Mouse (Mus musculus) embryonic facial prominence, embryonic 15.5 days (tissue): ENCODE measurements at regions not wholly inside any gene's neighbourhood (a gene's known extent, or its start where the extent isn't known, plus 50 kb on each side); places are given as distances from the start of the nearest gene placed in this dataset.

Experiments
- ATAC-seq: fragments of 200-750 bp; cut with Nextera tagmentation; 2 replicates; pipeline ENCODE4 v1.8.0; 2017; ENCODE audit warnings: low read depth, moderate TSS enrichment; ENCODE audit not compliant: insufficient number of reproducible peaks, low FRiP score, low TSS enrichment
- H3K27ac ChIP-seq: fragments of 300-500 bp; sonication (generic); replicated peaks from 2 replicates; pipeline ENCODE4 v1.5.1; 2015; ENCODE audit warnings: mild to moderate bottlenecking, inconsistent platforms
- H3K27me3 ChIP-seq: fragments of 300-500 bp; sonication (generic); 2 replicates; pipeline ENCODE4 v1.6.1; 2015; ENCODE audit warnings: inconsistent platforms
- H3K36me3 ChIP-seq: fragments of 300-500 bp; sonication (generic); 2 replicates; pipeline ENCODE4 v1.6.1; 2015; ENCODE audit warnings: mild to moderate bottlenecking, inconsistent platforms
- H3K4me1 ChIP-seq: fragments of 300-500 bp; sonication (generic); 2 replicates; pipeline ENCODE4 v1.6.1; 2015; ENCODE audit warnings: inconsistent platforms
- H3K4me2 ChIP-seq: fragments of 300-500 bp; sonication (generic); replicated peaks from 2 replicates; pipeline ENCODE4 v1.6.1; 2015; ENCODE audit warnings: mild to moderate bottlenecking, inconsistent platforms
- H3K4me3 ChIP-seq: fragments of 300-500 bp; sonication (generic); replicated peaks from 2 replicates; pipeline ENCODE4 v1.5.1; 2015; ENCODE audit warnings: mild to moderate bottlenecking, inconsistent platforms
- H3K9ac ChIP-seq: fragments of 300-500 bp; sonication (generic); 2 replicates; pipeline ENCODE4 v1.6.1; 2015; ENCODE audit warnings: inconsistent platforms
- H3K9me3 ChIP-seq: fragments of 300-500 bp; sonication (generic); replicated peaks from 2 replicates; pipeline ENCODE4 v1.6.1; 2016; ENCODE audit warnings: inconsistent platforms
- WGBS: fragments of 180-500 bp; shearing (Covaris S2); methylation state at CpG from one replicate; pipeline ENCODE4 v1.1.7; 2015; 5-methylcytosine and 5-hydroxymethylcytosine counted together

GRCm38 (mm10) chr12:92509494-92509893, 660.5 kb upstream of the Sel1l start:
- 60% methylated on average over 7 of the region's 7 CpGs for WGBS
- H3K36me3 ChIP-seq: no peaks in the 10 kb centered on the region
- H3K9me3 ChIP-seq: no peaks in the 10 kb centered on the region
- H3K4me1 ChIP-seq: no peaks in the 10 kb centered on the region
- H3K27me3 ChIP-seq: no peaks in the 10 kb centered on the region
- no peak overlapping the region for H3K4me2 ChIP-seq
- H3K4me3 ChIP-seq: no peak overlapping the region
- ATAC-seq: no peak
- no peak overlapping the region for H3K9ac ChIP-seq
- no peak overlapping the region for H3K27ac ChIP-seq

DNA sequence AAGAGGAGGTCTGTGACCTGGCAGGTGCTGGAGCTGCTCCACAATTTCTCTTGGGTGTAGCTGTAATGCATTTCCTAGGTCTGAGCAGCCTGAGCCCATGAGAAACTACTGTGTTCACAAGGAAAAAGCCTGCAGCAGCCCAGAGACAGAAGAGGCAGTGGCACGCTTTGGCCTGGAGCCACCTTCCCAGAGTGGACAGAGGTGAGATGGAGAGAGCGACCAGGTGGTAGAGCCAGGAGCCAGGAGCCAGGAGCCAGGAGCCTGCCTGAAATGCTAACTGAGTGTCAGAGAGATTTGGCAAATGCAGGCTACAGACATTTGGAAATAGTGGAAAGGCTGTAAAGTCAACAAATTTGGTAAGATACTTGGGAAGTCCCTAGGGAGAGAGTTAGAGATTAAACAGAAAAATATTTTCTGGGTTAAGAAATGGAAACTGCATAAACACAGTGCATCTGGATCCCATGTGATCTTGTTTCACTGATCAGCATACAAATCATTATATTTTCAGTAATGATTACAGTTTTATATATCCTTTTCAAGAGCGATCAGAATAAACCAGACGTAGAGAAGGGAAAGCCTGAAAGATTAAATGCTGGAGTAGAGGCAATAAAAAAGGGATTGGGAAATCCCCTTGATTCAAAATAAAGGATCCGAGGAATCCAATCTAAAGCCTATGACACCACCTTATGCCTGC, 660.0 kb upstream of the Sel1l start:
- H3K4me2 ChIP-seq: no peak overlapping the region
- no peaks in the 10 kb centered on the region for H3K27me3 ChIP-seq
- H3K9me3 ChIP-seq: no peaks in the 10 kb centered on the region
- H3K4me3 ChIP-seq: no peak overlapping the region
- no peaks in the 10 kb centered on the region for H3K4me1 ChIP-seq
- H3K27ac ChIP-seq: no peak overlapping the region
- WGBS: 68% methylated on average over 5 of the region's 5 CpGs
- no peaks in the 10 kb centered on the region for H3K36me3 ChIP-seq
- no peak overlapping the region for H3K9ac ChIP-seq
- no peak for ATAC-seq

- WGBS: 82% methylated on average over 1 of the region's 1 CpGs
- no peak overlapping the region for H3K4me2 ChIP-seq
- H3K4me1 ChIP-seq: no peaks in the 10 kb centered on the region
- no peak for ATAC-seq
- H3K27me3 ChIP-seq: no peaks in the 10 kb centered on the region
- H3K27ac ChIP-seq: no peak overlapping the region
- no peak overlapping the region for H3K4me3 ChIP-seq
- no peak overlapping the region for H3K9ac ChIP-seq
- H3K9me3 ChIP-seq: no peaks in the 10 kb centered on the region
- no peaks in the 10 kb centered on the region for H3K36me3 ChIP-seq
These were observed 635.0 kb upstream of the Sel1l start for GRCm38 (mm10) chr12:92483984-92484383.

DNA sequence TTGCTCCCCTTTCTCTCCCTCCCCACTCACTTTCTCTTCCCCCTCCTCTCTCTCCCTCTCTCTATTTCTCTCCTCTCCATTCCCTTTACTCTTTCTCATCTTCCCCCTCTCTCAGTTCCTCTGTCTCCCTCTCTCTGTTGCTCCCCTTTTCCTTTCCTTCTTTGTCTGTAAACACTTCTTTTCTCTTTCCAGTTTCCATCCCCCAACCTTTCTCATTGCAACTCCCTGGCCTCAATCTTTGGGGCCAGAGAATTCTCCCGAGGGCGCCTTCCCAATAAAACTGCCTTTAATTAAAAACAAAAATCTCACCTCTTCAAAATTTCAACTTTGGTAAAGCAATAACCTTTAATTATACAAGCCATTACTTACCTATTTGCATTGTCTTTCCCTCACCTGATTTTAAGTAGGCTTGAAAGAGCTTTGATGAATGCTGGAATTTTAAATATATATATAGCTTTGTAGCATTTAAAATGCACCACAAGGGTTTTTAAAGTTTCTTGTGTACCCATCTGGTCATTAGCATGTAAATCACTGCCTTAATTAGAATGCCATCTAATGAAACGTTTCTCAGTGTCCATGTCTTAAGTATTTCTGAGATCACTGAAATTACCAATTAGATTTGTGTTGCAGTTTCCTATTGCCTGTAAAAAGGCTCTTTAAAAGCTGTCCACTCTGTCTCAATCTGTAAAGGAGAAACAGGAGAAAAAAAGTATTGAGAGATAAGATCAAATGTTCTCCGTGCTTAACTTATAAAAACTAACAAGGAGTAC, 625.5 kb upstream of the Sel1l start:
- H3K4me3 ChIP-seq: no peak overlapping the region
- no peak overlapping the region for H3K4me2 ChIP-seq
- no peak overlapping the region for H3K27ac ChIP-seq
- H3K4me1 ChIP-seq: no peaks in the 10 kb centered on the region
- no peaks in the 10 kb centered on the region for H3K9me3 ChIP-seq
- H3K9ac ChIP-seq: no peak overlapping the region
- WGBS: 46% methylated on average over 4 of the region's 4 CpGs
- no peaks in the 10 kb centered on the region for H3K36me3 ChIP-seq
- ATAC-seq: no peak
- H3K27me3 ChIP-seq: no peaks in the 10 kb centered on the region

DNA sequence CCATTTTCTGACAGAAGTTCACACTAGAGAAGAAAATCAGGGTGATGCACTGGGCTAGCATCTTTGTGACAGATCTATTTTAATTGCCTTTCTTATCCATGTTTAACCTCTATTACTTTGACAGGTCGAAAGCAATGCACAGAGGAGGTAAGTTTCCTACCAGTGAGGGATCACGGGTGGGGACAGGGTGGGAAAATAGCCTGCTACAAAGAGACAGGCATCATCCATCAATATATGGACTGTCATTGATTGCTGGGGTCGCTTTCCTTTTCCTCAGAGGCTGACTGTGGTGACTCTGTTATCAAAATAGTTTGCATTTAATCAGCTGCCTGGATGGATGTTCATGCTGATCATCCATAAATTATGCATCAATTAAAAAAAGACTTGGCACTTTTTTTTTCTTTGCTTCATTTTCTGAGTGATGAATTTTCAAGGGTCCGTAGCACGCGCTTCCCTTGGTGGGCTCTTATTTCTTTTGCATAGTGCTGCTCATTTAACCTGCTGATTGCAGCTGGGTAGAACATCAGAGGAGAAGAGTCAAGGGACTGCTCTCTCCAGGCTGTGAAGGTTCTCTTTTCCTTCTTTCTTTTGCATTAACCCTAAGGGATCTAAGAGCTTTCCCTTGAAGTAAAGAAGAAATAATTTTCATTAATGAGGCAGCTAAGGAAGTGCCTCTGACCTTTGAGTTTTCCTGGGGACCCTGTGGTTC, 602.3 kb upstream of the Sel1l start:
- Histone ChIP-seq H3K27ac (no peak overlapping the region), H3K4me2 (no peak overlapping the region), H3K4me3 (no peak overlapping the region), H3K9ac (no peak overlapping the region), H3K36me3 (no peaks in the 10 kb centered on the region), H3K9me3 (no peaks in the 10 kb centered on the region), H3K27me3 (no peaks in the 10 kb centered on the region), H3K4me1 (no peaks in the 10 kb centered on the region)
- WGBS: 73% methylated on average over 6 of the region's 6 CpGs
- no peak for ATAC-seq

- Histone ChIP-seq H3K9ac (no peak overlapping the region), H3K27me3 (no peaks in the 10 kb centered on the region), H3K9me3 (no peaks in the 10 kb centered on the region), H3K27ac (no peak overlapping the region), H3K36me3 (no peaks in the 10 kb centered on the region), H3K4me2 (no peak overlapping the region), H3K4me1 (no peaks in the 10 kb centered on the region), H3K4me3 (no peak overlapping the region)
- no peak for ATAC-seq
- WGBS: 73% methylated on average over 4 of the region's 4 CpGs
These were observed 569.5 kb upstream of the Sel1l start for GRCm38 (mm10) chr12:92418458-92418857.

DNA sequence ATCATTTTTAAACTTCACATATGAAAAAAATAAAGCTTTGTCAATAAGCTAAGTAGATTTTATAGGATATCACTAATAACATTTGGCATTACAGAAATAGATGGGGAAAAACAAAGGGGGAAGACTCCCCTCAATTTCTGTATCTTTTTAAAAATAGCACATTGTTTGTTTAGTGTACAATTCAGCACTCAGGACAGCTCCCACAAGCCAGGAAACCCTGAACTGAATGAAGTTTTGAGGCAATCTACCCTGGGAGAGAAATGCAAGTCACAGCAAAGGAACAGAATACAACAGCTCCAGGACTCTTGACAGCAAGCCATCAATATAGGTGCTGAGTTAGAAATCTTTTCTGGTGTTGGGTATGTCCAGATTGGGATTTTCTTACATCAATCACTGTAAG, 556.5 kb upstream of the Sel1l start:
- no peak for ATAC-seq
- no peaks in the 10 kb centered on the region for H3K4me1 ChIP-seq
- H3K36me3 ChIP-seq: no peaks in the 10 kb centered on the region
- no peak overlapping the region for H3K27ac ChIP-seq
- no peak overlapping the region for H3K9ac ChIP-seq
- no peaks in the 10 kb centered on the region for H3K9me3 ChIP-seq
- H3K27me3 ChIP-seq: no peaks in the 10 kb centered on the region
- H3K4me3 ChIP-seq: no peak overlapping the region
- no peak overlapping the region for H3K4me2 ChIP-seq

DNA sequence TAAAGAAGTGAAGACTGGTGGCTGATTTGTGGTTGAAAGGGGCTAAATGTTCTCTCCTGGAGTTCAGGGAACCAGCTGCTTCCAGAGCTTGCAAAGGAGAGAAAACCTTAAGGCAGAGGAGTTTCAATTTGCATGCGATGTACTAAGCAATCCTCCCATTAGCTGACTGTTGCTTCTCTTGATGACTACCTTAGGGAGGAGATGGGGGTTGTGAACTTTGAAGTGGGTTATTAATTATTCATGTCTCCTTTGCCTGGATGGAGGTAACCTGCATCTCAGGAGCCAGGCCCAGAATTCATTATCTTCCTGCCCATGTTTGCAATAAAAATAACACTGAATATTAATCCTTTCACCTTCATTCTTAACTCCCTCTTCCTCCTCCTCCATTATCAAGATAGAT, 552.0 kb upstream of the Sel1l start:
- H3K27me3 ChIP-seq: no peaks in the 10 kb centered on the region
- no peak overlapping the region for H3K27ac ChIP-seq
- H3K9me3 ChIP-seq: no peaks in the 10 kb centered on the region
- ATAC-seq: no peak
- H3K36me3 ChIP-seq: no peaks in the 10 kb centered on the region
- no peak overlapping the region for H3K4me3 ChIP-seq
- no peaks in the 10 kb centered on the region for H3K4me1 ChIP-seq
- 46% methylated on average over 1 of the region's 1 CpGs for WGBS
- H3K9ac ChIP-seq: no peak overlapping the region
- no peak overlapping the region for H3K4me2 ChIP-seq

DNA sequence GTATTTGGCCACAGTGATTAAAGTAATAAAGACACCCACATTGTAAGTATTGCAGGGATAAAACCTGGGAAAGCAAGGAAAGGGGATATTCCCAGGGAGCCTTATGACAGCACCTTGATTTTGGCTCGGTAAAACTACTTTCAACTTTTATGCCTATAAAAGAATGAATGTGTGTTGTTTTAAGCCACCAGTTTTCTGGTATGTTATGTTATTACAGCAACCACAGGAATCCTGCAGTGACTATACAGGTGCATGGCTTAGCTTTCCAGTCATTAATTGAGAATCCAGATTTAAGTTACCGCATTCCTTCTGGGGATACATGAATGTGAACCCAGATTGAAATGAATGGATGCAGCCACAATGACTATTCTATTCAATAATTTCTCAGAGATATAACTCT, 537.2 kb upstream of the Sel1l start:
- H3K4me2 ChIP-seq: no peak overlapping the region
- 81% methylated on average over 2 of the region's 2 CpGs for WGBS
- H3K4me3 ChIP-seq: no peak overlapping the region
- H3K27me3 ChIP-seq: no peaks in the 10 kb centered on the region
- H3K4me1 ChIP-seq: no peaks in the 10 kb centered on the region
- no peaks in the 10 kb centered on the region for H3K9me3 ChIP-seq
- ATAC-seq: no peak
- H3K36me3 ChIP-seq: no peaks in the 10 kb centered on the region
- no peak overlapping the region for H3K27ac ChIP-seq
- H3K9ac ChIP-seq: no peak overlapping the region

GRCm38 (mm10) chr12:92384266-92384937, 535.4 kb upstream of the Sel1l start:
- Histone ChIP-seq H3K36me3 (no peaks in the 10 kb centered on the region), H3K27ac (no peak overlapping the region), H3K27me3 (no peaks in the 10 kb centered on the region), H3K9me3 (no peaks in the 10 kb centered on the region), H3K4me1 (no peaks in the 10 kb centered on the region), H3K9ac (no peak overlapping the region), H3K4me3 (no peak overlapping the region), H3K4me2 (no peak overlapping the region)
- ATAC-seq: no peak
- 12% methylated on average over 5 of the region's 5 CpGs for WGBS

DNA sequence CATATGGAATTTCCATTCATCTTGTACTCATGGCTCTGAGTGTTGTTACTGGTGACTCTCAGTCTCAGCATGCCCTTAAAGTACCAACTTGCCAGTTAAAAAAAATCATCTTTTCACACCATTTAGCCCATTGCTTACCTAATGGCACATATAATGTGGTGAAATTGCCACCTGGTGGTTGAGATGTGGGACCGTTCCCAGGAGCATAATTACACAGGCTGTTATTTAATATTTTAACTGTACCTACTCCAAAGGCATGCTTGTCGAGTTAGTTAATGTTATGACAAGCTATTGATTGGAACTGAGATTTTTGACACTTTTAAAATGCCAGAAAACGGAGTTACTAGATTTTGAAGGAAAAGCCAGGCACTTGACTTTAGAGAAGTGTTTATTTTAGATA, 530.2 kb upstream of the Sel1l start:
- no peak overlapping the region for H3K4me2 ChIP-seq
- no peaks in the 10 kb centered on the region for H3K36me3 ChIP-seq
- H3K9me3 ChIP-seq: no peaks in the 10 kb centered on the region
- no peak overlapping the region for H3K4me3 ChIP-seq
- no peak overlapping the region for H3K9ac ChIP-seq
- H3K4me1 ChIP-seq: no peaks in the 10 kb centered on the region
- no peak overlapping the region for H3K27ac ChIP-seq
- no peak for ATAC-seq
- H3K27me3 ChIP-seq: no peaks in the 10 kb centered on the region
- 54% methylated on average over 3 of the region's 3 CpGs for WGBS
